ENCODE assay signal across 10 mouse cellular contexts in genomic region chrX:9519969-9520368, GRCm38 (mm10). TPM values are rescaled to one million over a fixed set of nuclear protein-coding genes. Genes with fewer than 3 reads are reported as not detected.
DNase-seq lines count a peak whose midpoint lies in the region; ATAC-seq and TF ChIP-seq lines count a peak whose summit lies in the region.
"Not testable (repeated sequence)": the region's sequence is repeated elsewhere in the genome, so short reads cannot be mapped to it uniquely, and the experiment has no call there.
"Had no signal": no experiment of that assay in that cellular context is flagged by ENCODE, and none has a peak within 500 bp of the region (broad histone marks: within the 10 kb centered on the region; RNA-seq: fewer than 3 reads in every experiment).

No protein-coding gene starts in this region.

- not testable (repeated sequence) for H3K27me3 ChIP-seq in forebrain, embryonic 15.5 days; hindbrain, embryonic 13.5 days

- not testable (repeated sequence) for H3K27ac ChIP-seq in forebrain, embryonic 15.5 days (replicated peaks); hindbrain, embryonic 13.5 days; layer of hippocampus, adult 2 months

- ATAC-seq in forebrain, embryonic 15.5 days (replicated peaks) = 0 out of 2 replicates have a peak, but pooled peaks have one; percentile 43
- peak; percentile 39; the same call in 1 of the 2 replicates for ATAC-seq in hindbrain, embryonic 13.5 days (ENCODE audit: low FRiP score)

- DNase-seq in R1 (ENCODE audit: low read depth, low spot score) = peak; percentile 50
- peak; percentile 33 to 73 for DNase-seq in cerebellum, postnatal 10 days
- DNase-seq in layer of hippocampus, adult 2 months (ENCODE audit: low spot score in 2 of 2) = peak in 1 of 2 experiments; percentile 30
- peak; percentile 32 for DNase-seq in lung, postnatal 36 days
- DNase-seq in retina, postnatal 1 day = peak; percentile 38
- DNase-seq in urinary bladder, postnatal 14 days (ENCODE audit: low spot score) = peak; percentile 55

- 26% methylated on average over 2 of the region's 2 CpGs for WGBS in forebrain, embryonic 15.5 days
- 35% methylated on average over 2 of the region's 2 CpGs for WGBS in hindbrain, embryonic 13.5 days

- H3K36me3 ChIP-seq in forebrain, embryonic 15.5 days; hindbrain, embryonic 13.5 days: not testable (repeated sequence)

- not testable (repeated sequence) for H3K4me1 ChIP-seq in forebrain, embryonic 15.5 days; hindbrain, embryonic 13.5 days (replicated peaks)

- not testable (repeated sequence) for H3K9ac ChIP-seq in forebrain, embryonic 15.5 days (replicated peaks); hindbrain, embryonic 13.5 days

- peak; percentile 74 for TF ChIP-seq CTCF in layer of hippocampus, adult 2 months (conservative IDR thresholded peaks at IDR 0.05)

- not testable (repeated sequence) for H3K9me3 ChIP-seq in forebrain, embryonic 15.5 days; hindbrain, embryonic 13.5 days

- H3K4me3 ChIP-seq in forebrain, embryonic 15.5 days; hindbrain, embryonic 13.5 days; layer of hippocampus, adult 2 months: not testable (repeated sequence)

- H3K4me2 ChIP-seq in forebrain, embryonic 15.5 days (replicated peaks); hindbrain, embryonic 13.5 days: not testable (repeated sequence)

RNA-seq across cellular contexts. Expression of gene Cybb, which starts 32.4 kb away (rescaled TPM):
- 0.43 and 0.63 TPM in 2 replicates for polyA plus RNA-seq in forebrain, embryonic 15.5 days (2015; fragmentation: Nextera tagmentation; extraction: Ambion mirVana)
- 0.62 and 0.63 TPM in 2 replicates for polyA plus RNA-seq in hindbrain, embryonic 13.5 days (2015; fragmentation: Nextera tagmentation; extraction: Ambion mirVana)
- under 1 TPM; 0.47 to 0.59 TPM for total RNA-seq in layer of hippocampus, adult 2 months (2021)

RNA-seq across cellular contexts. Expression of gene H2al1o, which starts 52.2 kb away (rescaled TPM):
- not detected in 2 replicates for polyA plus RNA-seq in forebrain, embryonic 15.5 days (2015; fragmentation: Nextera tagmentation; extraction: Ambion mirVana)
- not detected in 2 replicates for polyA plus RNA-seq in hindbrain, embryonic 13.5 days (2015; fragmentation: Nextera tagmentation; extraction: Ambion mirVana)
- not detected for total RNA-seq in layer of hippocampus, adult 2 months (2021)
- polyA plus RNA-seq: heart, embryonic 15.5 days; limb, embryonic 15.5 days had no signal
